Mouse (Mus musculus): ENCODE results near the gene Xpr1. TPM values are rescaled to one million over a fixed set of nuclear protein-coding genes. Genes with fewer than 3 reads are reported as not detected.

Gene Xpr1
- polyA plus RNA-seq, 1 experiment: 6.7 TPM

DNA sequence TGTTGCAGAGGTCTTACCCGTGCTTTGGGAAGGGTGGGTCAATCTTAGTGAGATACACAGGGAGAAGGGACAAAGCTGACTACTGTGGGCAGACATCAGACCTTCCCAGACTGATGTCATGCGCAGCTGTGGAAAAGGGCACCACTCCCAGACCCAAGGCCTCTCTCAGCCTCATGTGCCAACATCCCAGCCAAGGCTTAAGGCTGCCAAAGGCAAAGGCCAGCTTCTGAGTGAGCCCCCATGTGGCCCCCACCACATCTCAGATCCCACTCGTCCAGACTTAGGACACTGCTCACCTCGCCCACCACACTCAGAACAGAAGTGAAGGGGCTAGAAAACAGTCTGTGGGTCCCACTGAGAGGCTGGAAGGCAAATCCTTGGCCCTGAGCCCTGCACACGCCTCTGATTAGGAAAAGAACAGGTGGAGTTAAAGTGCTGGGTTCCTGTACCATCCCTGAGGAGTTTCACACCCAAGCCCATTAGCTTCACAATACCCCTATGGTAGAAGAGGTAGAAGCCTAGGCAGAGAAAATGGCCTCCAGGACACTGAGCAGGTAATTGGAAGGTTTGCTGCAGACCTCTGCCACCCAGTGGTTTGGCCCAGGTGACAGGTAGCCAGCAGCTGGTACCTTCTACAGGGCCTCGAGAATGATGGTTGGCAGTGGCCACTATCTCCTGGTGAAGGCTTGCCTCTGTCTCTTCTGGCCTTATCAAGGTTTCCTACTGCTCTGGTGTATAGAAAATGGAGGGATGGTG, 177.1 kb downstream of the Xpr1 start:
- H3K27me3 ChIP-seq (ENCODE audit: control insufficient read depth, insufficient read depth, low read length): peaks cover 18% of the 10 kb centered on the region
- no peak overlapping the region for H3K27ac ChIP-seq (ENCODE audit: insufficient read depth, low read depth, low read length)
- TF ChIP-seq CTCF (IDR thresholded peaks at IDR 0.05; ENCODE audit: extremely low read depth, insufficient read length, insufficient replicate concordance, low read depth, low read length) (no peak), POLR2A (IDR thresholded peaks at IDR 0.05; ENCODE audit: low read depth, low read length) (no peak)

DNA sequence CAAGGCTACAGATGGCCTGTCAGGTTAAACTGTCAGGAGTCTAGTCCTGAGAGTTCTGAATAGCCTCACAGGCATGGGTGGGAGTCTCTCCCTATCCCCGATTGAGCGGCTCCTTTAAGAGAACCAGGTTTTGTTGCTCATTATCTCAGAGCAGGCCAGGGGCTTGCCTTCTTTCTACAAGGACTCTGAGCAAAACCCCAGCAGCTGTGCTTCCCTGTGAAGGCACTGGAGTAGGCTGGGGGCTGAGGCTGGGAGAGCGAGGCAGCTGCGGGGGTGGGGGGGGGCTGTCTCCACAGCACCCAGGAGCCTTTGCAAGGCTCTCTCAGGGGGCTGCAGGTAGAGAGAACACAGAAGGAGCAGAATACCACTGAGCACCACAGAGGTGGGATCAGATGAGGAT, 178.0 kb downstream of the Xpr1 start:
- Histone ChIP-seq H3K4me1 (ENCODE audit: control insufficient read depth, insufficient read depth, insufficient read length, low read length) (0 out of 2 replicates have a peak, but pooled peaks cover 2% of the 10 kb centered on the region), H3K27me3 (ENCODE audit: control insufficient read depth, insufficient read depth, low read length) (peaks cover 9% of the 10 kb centered on the region), H3K4me3 (ENCODE audit: low read depth, low read length) (no peak overlapping the region), H3K27ac (ENCODE audit: insufficient read depth, low read depth, low read length) (no peak overlapping the region), H3K36me3 (ENCODE audit: control insufficient read depth, insufficient read depth, low read length) (no peaks in the 10 kb centered on the region)
- TF ChIP-seq POLR2A (IDR thresholded peaks at IDR 0.05; ENCODE audit: low read depth, low read length) (no peak), CTCF (IDR thresholded peaks at IDR 0.05; ENCODE audit: extremely low read depth, insufficient read length, insufficient replicate concordance, low read depth, low read length) (no peak)
- 83% methylated on average over 4 of the region's 4 CpGs for WGBS

More for the DNA sequence above, 177.1 kb downstream of the Xpr1 start:
- 65% methylated on average over 6 of the region's 6 CpGs for WGBS
- Histone ChIP-seq H3K36me3 (ENCODE audit: control insufficient read depth, insufficient read depth, low read length) (no peaks in the 10 kb centered on the region), H3K4me1 (ENCODE audit: control insufficient read depth, insufficient read depth, insufficient read length, low read length) (0 out of 2 replicates have a peak, but pooled peaks cover 2% of the 10 kb centered on the region), H3K4me3 (ENCODE audit: low read depth, low read length) (no peak overlapping the region)

DNA sequence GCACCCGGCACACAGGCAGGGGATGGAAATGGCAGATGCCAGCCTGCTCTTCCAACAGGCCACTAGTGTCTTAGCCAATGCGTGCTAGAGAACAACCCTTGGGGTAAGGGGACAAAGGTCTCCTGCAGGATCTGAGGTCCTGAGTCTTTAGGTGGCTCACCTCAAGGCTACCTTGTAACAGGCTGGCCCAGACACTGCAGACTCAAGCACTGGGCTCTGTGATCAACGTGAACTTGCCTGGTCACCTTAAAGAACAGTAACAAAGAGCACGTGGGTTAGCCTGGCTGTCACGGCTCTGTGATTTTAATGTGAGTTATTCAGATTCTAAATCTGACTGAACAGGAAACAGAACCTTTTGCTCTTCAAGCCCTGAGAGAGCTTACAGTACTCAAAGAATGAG, 179.1 kb downstream of the Xpr1 start:
- no peak overlapping the region for H3K4me3 ChIP-seq (ENCODE audit: low read depth, low read length)
- no peak overlapping the region for H3K27ac ChIP-seq (ENCODE audit: insufficient read depth, low read depth, low read length)
- no peaks in the 10 kb centered on the region for H3K36me3 ChIP-seq (ENCODE audit: control insufficient read depth, insufficient read depth, low read length)
- 79% methylated on average over 5 of the region's 5 CpGs for WGBS
- TF ChIP-seq CTCF (IDR thresholded peaks at IDR 0.05; ENCODE audit: extremely low read depth, insufficient read length, insufficient replicate concordance, low read depth, low read length) (no peak), POLR2A (IDR thresholded peaks at IDR 0.05; ENCODE audit: low read depth, low read length) (no peak)
- no peaks in the 10 kb centered on the region for H3K4me1 ChIP-seq (ENCODE audit: control insufficient read depth, insufficient read depth, insufficient read length, low read length)
- H3K27me3 ChIP-seq (ENCODE audit: control insufficient read depth, insufficient read depth, low read length): peaks cover 2% of the 10 kb centered on the region; the same call in 1 of the 2 replicates

DNA sequence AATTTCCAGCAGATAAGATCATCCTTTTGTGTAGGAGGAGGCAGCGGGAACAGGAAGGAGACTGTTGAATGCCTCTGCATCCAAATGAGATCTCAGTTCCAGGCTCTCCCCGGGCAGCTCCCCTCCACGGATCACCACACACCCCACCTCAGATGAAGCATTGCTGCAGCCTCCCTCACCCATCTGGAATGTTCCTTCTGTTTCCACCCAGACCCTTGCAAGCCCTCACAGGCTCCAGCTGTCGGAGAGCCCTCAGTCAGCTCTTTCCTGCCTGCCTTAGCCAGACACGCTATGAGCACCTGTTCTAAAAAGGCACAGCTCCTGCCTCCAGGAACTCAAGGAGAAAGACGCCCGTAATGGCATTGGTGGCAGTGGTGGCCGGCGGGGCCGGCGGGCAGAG, 179.8 kb downstream of the Xpr1 start:
- no peak overlapping the region for H3K4me3 ChIP-seq (ENCODE audit: low read depth, low read length)
- no peak for TF ChIP-seq CTCF (IDR thresholded peaks at IDR 0.05; ENCODE audit: extremely low read depth, insufficient read length, insufficient replicate concordance, low read depth, low read length)
- WGBS: 74% methylated on average over 11 of the region's 11 CpGs
- no peaks in the 10 kb centered on the region for H3K4me1 ChIP-seq (ENCODE audit: control insufficient read depth, insufficient read depth, insufficient read length, low read length)
- H3K36me3 ChIP-seq (ENCODE audit: control insufficient read depth, insufficient read depth, low read length): no peaks in the 10 kb centered on the region
- H3K27ac ChIP-seq (ENCODE audit: insufficient read depth, low read depth, low read length): no peak overlapping the region
- H3K27me3 ChIP-seq (ENCODE audit: control insufficient read depth, insufficient read depth, low read length): no peaks in the 10 kb centered on the region; the same call in 1 of the 2 replicates

DNA sequence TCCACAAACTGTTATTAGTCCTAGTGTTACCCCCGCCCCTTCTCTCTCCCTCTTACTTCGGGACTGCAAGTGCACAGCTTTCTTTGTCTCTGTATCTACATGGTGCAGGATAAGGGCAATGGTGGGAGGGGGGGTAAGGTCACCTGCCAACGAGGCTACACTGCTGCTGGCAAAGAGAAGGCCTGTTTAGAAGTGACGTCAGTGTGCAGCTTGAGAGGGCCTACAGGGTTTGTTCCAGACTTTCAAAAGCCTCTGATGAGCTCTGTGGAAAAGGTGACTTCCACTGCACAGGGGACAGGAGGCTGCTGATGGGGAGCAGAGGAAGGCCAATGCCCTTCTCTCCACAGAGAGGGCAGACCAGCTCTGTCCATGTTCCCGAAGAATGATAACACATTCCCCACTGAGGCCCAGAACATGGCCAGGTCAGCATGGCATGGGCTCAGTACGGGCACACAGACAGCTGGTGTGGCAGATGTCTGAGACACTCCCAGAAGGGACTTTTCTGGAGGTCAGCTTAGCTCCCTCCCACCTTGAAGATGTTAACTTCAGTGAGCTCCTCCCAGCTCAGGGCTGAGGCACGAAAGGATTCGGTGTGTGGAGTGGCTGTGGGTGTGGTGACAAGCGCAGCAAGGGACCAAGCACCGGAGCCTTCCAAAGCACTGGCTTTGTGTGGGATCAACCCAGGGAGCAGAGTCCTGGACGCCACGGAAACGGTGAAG, 180.8 kb downstream of the Xpr1 start:
- WGBS: 62% methylated on average over 13 of the region's 13 CpGs
- no peaks in the 10 kb centered on the region for H3K4me1 ChIP-seq (ENCODE audit: control insufficient read depth, insufficient read depth, insufficient read length, low read length)
- no peak for TF ChIP-seq CTCF (IDR thresholded peaks at IDR 0.05; ENCODE audit: extremely low read depth, insufficient read length, insufficient replicate concordance, low read depth, low read length)
- TF ChIP-seq POLR2A (IDR thresholded peaks at IDR 0.05; ENCODE audit: low read depth, low read length): no peak
- H3K27me3 ChIP-seq (ENCODE audit: control insufficient read depth, insufficient read depth, low read length): no peaks in the 10 kb centered on the region; the same call in 1 of the 2 replicates
- H3K27ac ChIP-seq (ENCODE audit: insufficient read depth, low read depth, low read length): no peak overlapping the region
- no peak overlapping the region for H3K4me3 ChIP-seq (ENCODE audit: low read depth, low read length)
- H3K36me3 ChIP-seq (ENCODE audit: control insufficient read depth, insufficient read depth, low read length): no peaks in the 10 kb centered on the region

DNA sequence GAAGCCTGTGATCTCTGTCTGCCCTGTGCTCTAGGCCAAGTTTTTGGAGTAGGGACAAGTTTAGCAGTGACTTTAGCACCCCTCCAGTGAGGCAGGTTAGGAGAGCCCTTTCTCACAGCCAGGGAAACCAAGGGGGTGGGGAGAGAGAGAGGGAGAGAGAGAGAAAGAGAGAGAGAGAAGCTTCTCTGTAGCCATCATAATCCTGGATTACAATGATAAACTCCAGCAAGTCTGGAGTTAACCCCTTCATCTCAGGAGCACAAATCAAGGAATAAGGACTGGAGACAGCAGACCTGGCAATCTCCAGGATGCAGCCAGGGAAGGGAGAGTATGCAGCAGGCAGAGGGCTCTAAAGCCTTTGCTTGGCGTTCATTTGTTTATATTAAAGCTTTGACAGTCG, 181.6 kb downstream of the Xpr1 start:
- no peak overlapping the region for H3K4me3 ChIP-seq (ENCODE audit: low read depth, low read length)
- H3K27me3 ChIP-seq (ENCODE audit: control insufficient read depth, insufficient read depth, low read length): no peaks in the 10 kb centered on the region; the same call in 1 of the 2 replicates
- no peak for TF ChIP-seq POLR2A (IDR thresholded peaks at IDR 0.05; ENCODE audit: low read depth, low read length)
- no peak for TF ChIP-seq CTCF (IDR thresholded peaks at IDR 0.05; ENCODE audit: extremely low read depth, insufficient read length, insufficient replicate concordance, low read depth, low read length)
- H3K36me3 ChIP-seq (ENCODE audit: control insufficient read depth, insufficient read depth, low read length): no peaks in the 10 kb centered on the region
- 22% methylated on average over 2 of the region's 2 CpGs for WGBS
- H3K4me1 ChIP-seq (ENCODE audit: control insufficient read depth, insufficient read depth, insufficient read length, low read length): no peaks in the 10 kb centered on the region
- H3K27ac ChIP-seq (ENCODE audit: insufficient read depth, low read depth, low read length): no peak overlapping the region

DNA sequence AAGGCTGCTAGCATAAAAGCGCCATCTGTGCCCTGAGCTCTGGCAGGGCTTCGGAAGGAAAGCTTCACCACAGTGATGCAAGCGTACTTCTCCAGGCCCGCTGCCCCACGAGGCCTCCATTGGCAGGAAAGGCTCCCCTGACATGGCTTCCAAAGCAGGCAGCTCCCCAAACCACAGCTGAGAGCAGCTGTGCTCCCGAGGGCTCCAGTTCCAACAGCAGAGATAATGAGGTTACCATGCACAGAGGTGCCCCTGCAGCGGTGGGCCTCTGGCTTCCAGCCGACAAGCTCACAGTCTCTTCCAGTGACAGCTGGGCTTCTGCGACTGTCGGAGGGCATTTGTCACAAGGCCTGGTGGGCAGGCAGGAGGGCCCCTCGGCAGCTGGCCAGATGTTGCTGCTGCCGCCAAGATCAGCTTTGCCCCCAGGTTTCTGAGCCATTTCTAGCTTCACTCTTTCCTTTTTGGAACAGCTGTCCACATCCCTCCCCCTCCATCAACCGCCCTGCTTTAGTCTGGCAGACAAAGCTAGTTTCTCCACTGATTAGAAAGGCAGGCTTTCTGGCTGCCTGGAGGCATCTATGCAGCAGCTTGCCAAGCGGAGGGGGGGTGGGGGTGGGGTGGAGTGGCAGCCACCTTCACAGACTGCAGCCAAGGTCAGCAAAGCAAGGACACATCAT, 183.1 kb downstream of the Xpr1 start:
- H3K4me3 ChIP-seq (ENCODE audit: low read depth, low read length): no peak overlapping the region
- no peaks in the 10 kb centered on the region; the same call in 1 of the 2 replicates for H3K27me3 ChIP-seq (ENCODE audit: control insufficient read depth, insufficient read depth, low read length)
- H3K36me3 ChIP-seq (ENCODE audit: control insufficient read depth, insufficient read depth, low read length): no peaks in the 10 kb centered on the region
- TF ChIP-seq POLR2A (IDR thresholded peaks at IDR 0.05; ENCODE audit: low read depth, low read length) (no peak), CTCF (IDR thresholded peaks at IDR 0.05; ENCODE audit: extremely low read depth, insufficient read length, insufficient replicate concordance, low read depth, low read length) (no peak)
- H3K4me1 ChIP-seq (ENCODE audit: control insufficient read depth, insufficient read depth, insufficient read length, low read length): no peaks in the 10 kb centered on the region
- 45% methylated on average over 14 of the region's 14 CpGs for WGBS
- no peak overlapping the region for H3K27ac ChIP-seq (ENCODE audit: insufficient read depth, low read depth, low read length)

All from small intestine, adult 2 months (tissue).